Mouse (Mus musculus) monocyte, adult 5-6 weeks (primary cell): ENCODE results near the gene Cd6. TPM values are rescaled to one million over a fixed set of nuclear protein-coding genes. Genes with fewer than 3 reads are reported as not detected.

Experiments used
- ATAC-seq: fragments of 153-309, 156-312 bp; replicated peaks from 2 replicates; pipeline ENCODE4 v1.8.0; 2017; ENCODE audit warnings: mild to moderate bottlenecking; ENCODE audit not compliant: low TSS enrichment, insufficient number of reproducible peaks, severe bottlenecking, poor library complexity, low FRiP score
- total RNA-seq: library from RNA; stranded (forward); fragments of 200-1000, 200-491, 200-594 nt; gene quantifications from 3 replicates; pipeline ENCODE4 v1.2.3, GENCODE M21; 2017

Gene Cd6
- total RNA-seq, 1 experiment from 2014 or later: 1.8 TPM

DNA sequence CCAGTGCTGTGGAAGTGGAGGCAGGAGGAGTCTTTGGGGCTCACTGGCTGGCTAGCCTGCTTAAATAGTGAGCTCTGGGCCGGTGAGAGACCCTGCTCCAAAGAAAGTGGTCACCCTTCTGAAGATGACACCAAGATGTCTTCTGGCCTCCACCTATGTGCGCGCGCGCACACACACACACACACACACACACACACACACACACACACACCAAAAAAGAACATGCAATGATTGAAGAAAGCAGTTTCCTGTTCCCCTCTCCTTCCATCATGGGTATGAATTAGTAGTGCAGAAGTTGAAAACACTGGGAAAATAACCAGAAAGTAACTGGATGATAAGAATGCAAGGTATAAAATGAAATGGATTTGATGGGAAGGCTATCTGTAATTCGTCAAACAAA, 55.7 kb downstream of the Cd6 start:
- ATAC-seq: no peak

DNA sequence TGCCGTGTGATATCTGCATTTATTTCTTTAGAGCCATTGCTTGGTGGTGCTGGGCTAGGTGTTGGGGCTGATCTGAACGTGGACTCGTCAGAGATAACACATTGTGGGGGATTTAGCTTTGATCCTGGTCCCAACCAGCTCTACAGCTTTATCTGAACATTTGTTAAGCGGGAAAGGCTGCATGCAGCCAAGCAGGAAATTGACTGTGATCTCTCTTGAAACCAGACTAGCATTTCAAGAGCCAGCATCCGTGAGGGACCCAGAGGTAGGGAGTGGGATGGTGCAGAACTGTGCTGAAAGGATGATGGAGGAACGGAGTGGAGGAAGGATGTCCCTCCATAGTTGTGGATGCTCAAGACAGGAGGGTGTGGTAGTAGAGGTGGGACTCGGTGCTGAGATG, 56.5 kb downstream of the Cd6 start:
- ATAC-seq: no peak

DNA sequence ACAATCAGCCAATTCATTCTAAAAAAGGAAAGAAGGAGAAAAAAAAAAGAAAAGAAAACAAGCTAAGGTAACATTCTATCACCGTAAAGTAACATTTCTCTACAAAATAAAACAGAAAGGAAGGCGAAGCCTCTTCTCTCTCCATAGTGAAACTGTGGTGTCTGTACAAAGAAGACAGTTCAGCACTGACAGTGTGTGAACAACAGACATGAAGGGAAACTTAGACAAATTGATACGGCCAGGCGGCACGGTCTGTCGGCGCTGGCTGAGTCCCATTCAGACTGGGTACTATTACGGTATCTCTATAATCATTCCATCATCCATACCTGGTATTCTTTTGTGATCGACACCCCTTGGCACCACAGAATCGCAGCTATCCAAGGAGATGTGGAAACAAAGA, 57.0 kb downstream of the Cd6 start:
- ATAC-seq: no peak

DNA sequence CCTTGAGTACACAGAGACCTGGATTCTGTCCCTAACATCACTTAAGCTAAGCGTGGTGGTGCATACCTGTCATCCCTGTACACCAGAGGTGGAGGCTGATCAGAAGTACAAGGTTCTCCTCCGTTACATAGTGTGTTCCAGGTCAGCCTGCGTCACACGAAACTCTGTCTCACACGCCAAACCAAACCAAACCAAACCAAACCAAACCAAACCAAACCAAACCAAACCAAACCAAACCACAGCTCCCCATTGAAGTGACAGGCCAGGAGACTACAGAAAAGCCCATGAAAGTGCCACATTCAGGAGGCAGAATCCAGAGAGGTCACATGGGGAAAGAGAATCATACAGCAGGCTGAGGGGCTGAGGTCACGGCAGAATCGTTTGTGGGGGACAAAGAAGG, 57.9 kb downstream of the Cd6 start:
- no peak for ATAC-seq

DNA sequence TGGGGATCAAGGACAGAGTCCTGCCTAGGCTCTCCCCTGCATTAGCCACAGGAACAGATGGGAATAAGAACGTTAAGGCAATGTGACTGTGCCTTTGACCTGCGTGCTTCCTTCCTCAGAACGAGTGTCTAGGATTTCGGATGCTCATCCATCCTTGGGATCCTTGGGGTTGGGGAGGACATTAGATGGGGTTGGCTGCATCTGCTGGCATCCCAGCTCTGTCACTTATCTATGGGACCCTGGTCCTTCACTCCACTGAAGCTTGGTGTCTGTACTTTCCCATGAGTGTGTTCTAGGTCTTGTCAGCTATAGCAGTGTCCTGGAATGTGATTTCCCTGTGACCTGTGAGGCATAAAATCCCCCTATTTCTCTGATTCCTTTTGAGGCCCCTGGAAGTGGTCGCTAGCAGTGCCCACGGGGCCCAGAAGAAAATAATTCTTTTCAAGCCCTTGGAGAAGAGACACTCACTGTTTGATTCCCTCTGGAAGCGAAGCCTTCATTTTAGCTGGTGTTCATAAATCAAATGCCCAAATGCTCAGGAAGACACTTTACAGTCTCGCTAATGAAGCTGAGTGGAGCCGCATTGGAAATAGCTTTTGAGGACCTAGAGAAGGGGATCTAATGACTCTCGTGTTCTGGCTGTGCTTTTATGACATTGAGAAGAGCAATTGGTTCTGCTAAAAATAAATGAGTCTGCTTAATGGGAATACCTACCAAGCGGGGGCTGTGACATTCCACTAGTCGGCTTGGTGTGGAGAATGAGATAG, 60.2 kb downstream of the Cd6 start:
- no peak for ATAC-seq

DNA sequence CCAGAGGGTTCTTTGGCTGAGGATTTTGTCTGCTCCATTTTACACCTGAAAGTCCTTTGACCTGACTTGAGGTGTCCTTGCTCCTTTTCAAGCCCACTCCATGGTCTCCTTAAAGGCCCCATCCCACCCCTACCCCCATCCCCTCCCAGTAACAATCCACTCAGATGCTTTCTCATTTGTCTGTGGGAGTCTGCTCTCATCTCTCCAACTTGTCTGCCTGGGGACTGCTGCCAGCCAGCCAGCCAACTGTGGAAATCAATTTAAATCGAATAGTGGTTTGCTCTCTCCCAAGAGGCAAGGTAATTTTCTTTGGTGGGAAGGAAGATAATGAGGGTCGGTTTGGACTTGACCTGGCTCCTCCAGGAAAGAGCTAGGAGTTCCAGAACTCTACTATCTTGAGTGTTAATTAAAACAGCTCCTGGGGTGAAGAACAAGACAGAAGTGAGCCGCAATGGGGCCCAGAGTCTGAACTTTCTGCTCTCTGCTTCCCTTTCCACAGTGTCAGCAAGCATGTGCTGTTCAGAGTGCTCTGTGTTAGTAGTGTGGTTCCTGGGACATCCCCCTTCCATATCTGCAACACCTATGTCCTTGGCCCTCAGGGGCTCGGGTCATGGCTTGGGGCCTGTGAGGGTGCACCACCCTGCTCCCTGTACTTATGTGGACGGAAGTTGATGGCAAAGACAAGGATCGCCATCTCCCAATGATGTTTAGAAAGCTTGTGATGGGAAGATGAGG, 61.0 kb downstream of the Cd6 start:
- ATAC-seq: no peak

DNA sequence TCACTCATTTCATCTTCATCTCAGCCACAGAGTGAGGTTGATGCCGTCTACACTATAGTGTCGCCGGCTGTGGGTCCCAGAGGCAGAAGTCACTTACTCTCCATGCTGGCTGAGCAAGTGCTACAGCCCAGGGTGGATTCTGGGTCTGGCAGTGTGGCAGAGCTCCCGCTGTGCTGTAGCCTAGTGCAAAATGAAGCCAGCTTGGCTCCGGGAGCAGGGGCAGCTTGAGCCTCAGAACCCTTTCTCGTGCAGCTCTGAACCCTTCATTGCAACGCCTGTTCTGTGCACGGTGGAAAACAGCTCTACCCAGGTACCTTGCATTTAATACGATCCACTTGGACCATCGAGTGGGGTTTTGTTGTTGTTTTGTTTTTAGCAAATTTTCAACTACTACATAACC, 62.2 kb downstream of the Cd6 start:
- ATAC-seq: no peak

DNA sequence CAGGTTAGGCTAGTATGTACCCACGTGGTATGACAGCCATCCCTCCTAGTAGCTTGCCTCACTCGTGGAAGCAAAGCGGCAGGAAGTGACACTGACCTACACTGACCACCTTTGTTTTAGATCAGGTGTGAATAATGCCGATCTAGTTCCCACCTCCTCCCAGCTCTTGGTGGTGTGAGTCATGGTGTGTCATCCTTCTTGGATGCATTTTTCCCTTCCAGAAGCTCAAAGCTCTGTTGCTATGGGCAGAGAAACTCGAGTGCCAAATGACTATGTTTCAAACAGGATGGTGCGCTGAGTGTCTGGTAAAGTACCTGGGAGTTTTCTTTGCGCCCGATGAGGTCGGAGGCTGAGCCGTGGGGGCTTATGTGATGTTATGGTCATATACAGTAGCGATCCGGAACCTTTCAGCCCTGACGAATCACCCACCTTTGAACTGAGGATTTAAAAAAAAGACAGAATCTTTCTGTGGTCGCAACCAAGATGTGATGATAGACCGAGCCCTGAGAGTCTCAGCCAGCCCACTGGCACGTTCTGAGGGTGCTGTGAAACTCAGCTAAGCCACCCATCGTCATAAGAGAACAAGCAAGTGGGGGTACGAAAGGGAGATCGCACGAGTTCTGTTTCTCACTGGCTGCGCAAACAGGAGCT, 66.4 kb downstream of the Cd6 start:
- no peak for ATAC-seq

DNA sequence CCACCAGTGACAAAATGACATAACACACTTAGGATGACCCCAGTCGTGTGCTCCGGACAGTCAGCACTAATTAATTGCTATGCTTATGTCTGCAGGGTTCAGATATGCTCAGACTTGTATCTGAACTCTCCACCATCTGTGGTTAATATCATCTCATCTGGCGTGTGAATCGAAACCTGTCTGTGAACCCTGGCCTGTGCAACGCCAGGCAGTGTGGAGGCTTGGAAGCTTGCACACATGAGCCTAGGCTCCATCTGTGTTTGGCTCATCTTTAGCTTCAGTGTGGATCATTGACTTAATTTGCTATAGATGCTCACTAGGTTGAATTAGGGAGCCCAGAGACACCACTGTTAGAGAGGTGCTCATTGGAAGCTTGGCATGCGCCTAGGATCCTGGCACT, 67.4 kb downstream of the Cd6 start:
- ATAC-seq: no peak

DNA sequence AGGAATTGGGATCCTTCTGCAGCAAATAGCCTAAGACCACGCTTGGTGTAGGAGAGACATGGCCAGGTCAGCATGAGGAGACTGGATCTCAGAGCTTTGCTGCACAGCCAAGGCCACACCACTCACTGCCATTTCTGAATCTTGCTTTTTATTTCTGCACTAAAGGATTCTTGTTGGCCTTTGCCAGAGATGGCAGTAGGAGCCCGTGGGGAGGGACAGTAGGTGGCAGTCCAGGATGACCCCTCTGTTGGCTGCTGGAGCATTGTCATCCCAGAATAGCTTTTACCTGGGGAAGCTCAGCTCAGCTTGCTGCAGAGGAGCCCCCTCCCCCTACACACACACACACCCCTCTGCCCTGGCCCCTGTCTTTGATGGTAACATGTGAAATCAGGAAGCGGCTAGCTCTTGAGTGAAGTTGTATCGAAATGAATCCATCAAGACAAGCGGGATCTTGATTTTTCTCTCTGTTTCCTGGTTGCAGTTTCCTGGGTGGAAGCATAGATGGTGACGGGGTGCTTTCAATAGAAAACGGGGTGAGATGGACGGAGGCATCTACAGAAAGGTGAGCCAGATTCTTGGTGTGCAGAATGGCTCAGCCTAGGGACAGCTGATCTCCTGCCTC, 68.0 kb downstream of the Cd6 start:
- ATAC-seq: no peak

DNA sequence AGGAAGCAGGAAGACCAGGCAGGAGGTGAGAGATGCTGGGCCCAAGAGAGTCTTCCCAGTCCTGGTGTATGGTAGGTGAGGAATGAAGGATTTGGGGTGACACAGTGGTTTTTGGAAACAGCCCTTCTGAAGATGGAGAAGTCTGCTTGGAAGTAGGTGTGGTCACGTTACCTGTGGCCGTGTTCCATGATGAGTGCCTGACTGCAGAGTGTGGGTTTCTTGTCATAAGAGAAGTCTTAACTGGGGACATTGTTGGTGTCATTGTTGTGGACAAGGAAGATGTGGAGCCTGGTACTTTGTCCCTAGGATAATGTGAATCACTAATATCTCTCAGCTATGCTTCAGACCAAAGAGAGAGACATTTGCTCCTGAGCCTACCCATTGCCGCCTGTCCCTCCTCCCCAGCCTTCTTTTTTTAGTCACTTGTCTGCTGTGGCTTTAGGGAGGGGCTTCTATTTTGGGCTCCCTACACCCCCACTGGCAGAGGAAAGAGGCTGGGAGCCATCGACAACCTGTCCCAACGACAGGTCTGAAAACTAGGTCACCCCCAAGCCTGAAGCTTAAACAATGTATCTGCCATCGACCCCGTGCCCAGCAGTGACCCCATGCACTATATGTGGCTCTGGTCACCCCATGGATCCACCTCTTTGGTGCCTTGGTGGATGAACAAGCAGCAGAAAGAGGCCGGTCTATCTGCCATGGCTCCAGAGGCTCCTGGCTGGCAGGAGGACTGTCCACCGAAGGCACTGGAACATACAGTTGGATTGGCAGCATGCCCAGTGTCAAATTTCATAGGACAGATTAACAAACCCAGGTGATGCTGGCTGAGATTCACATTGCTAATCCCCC, 69.7 kb downstream of the Cd6 start:
- no peak for ATAC-seq

DNA sequence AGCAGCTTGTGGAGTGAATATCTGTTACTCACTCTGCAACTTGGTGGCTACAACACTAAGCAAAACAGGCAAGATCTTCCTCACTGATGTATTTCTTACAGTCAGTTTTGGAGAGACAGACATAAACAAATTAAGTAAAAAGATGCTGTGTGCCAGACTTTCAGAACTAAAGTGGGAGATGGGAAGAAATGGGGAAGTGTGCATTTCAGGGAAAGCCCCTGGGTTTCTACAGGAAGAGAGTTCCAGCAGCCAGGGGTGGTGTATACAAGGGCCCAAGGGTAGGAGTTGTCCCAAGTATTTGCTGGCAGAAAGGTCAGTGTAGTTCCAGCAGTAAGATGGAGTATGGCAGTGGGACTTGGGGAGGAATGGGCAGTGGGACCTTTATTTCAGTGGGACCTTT, 70.3 kb downstream of the Cd6 start:
- no peak for ATAC-seq

DNA sequence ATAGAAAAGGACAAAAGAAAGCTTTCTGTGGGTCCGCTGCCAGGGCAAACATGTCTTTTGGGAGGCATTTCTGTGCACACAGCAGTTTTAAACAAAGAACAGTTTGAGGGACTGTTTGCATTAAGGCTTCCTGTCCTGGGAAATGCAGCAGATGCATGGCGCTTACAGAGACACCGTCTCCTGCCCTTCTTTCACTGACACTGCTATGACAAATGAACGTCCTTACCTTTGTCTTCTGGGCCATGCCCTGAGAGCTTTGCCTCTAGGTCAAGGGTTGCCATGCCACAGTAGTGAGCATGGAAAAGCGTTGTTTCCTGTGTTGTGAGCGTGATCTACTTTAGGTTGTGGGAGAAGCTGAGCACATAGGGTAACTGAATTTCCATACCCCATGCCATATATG, 71.2 kb downstream of the Cd6 start:
- no peak for ATAC-seq

DNA sequence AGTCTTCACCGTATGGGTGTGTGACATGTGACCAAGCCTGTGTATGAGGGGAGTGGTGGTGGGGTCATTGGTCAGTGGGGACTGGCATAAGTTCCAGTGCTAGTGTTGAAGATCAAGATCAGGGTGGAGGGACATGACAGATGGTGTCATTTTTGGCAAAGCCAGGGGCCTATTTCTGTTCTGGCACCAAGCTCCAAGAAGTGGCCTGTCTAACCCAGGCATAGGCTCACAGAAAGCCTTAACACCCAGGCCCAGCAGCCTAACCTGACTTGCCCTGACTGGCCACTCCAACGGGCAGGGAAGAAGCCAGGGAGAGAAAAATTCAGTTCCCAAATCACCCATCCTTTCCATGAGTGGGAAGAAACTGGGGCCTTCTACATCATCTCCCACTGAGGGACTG, 72.3 kb downstream of the Cd6 start:
- ATAC-seq: no peak

DNA sequence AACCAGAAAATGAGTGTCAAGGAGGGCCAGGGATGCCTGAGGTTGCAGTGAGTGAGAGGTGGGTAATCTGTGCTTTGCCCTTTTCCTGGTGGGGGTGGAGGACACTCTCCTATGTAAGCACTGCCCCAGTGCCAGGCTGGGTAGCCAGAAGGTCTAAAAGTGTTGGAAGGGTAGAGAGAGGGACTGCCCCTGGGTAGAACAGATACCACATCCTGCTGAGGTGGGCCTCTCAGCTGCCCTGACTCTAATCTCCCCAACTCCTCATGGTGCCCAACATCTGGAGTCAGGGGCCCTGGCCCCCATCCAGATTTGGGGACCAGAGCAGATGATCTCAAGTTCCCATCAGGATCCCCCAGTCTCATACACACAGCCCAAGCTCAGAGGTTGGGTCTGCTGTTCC, 72.7 kb downstream of the Cd6 start:
- ATAC-seq: no peak

DNA sequence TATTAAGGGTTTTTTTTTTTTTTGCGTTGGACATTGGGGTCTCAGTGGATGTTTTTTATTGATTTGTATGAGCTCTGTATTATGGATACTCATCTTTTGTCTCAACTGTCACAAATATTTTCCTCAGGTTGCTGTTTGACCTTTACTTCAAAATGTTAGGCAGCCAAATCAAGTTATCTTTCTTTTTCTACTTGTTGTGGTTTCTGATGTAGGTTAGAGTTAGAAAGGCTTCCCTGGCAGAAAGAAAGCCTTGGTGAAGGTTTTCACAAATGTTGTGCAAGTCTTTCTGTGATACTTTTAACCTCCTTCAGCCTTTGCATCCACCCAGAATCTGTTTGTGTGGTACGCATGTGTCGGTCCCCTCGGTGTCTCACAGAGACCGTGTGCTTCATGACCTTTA, 77.2 kb downstream of the Cd6 start:
- no peak for ATAC-seq

DNA sequence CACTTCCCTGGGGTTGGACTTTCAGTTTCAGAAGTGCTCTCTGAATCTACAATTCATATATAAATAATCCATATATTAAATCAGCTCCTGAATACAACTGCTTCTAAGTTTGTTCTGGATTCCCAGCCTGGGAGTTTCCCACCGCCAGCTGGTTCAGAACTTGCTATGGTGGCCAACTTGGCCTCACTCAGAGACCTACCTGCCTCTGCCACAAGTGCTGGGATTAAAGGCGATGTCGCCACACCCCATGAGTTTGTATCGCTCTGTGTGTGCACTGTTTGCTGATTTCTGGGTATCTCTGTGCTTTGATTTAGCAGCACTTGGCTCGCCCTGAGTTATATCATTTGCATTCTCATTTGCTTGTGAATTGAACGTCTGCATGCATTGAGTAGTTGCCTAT, 77.8 kb downstream of the Cd6 start:
- ATAC-seq: no peak

DNA sequence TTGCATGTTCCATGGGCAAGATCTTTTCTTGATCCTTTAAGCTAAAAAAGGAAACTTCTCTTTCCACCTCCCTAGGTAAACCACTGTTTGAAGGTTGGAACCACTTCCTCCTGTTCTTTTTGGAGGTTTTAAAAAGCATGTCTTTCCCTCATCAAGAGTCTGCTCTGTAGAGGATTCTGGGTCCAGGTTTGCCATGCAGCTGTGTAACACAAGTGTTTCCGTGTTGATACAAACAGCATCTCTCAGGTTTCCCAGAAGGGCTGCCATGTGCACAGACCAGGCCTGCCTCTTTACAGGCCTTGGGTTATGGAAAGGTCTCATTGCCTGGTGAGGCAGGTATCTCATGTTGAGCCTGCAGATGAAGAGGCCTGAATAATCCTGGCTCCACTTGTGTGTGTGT, 78.3 kb downstream of the Cd6 start:
- no peak for ATAC-seq

DNA sequence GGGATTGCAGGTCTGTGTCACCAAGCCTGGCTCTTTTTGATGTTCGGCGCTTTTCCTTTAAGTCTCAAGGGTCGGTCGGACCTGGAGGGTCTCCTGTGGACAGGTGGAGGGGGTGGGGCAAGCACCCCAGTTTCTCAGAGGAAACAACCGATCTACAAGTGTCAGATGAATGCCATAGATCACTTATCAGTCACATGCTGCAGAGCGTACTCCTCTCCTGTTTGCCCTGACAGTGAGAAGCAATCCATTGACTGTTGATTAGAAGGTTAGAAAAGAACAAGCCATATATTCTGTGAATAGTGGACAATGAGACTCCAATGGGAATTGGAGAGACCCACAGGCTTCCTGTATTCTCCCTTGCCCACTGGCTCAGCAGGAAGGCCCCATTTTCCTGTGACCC, 79.7 kb downstream of the Cd6 start:
- no peak for ATAC-seq
